Mouse (Mus musculus): Measurements from ENCODE around the gene Zbtb11.

GRCm38 (mm10) chr16:55990311-55990710, 16.6 kb downstream of the Zbtb11 start:
- TF ChIP-seq CTCF (IDR thresholded peaks at IDR 0.05; ENCODE audit: borderline replicate concordance, control insufficient read depth, extremely low read depth, insufficient read depth, low read length, poor library complexity) (no peak), POLR2A (IDR thresholded peaks at IDR 0.05; ENCODE audit: control insufficient read depth, extremely low read depth, insufficient read depth, low read length, poor library complexity) (no peak)

Data from thymus, adult 2 months (tissue).